Mouse (Mus musculus): ENCODE data around the gene Il2rb.

GRCm38 (mm10) chr15:78435681-78436080 is 59.4 kb downstream of the Il2rb start:
- TF ChIP-seq CTCF (conservative IDR thresholded peaks at IDR 0.05; ENCODE audit: low read length) = no peak
- TF ChIP-seq POU5F1 (IDR thresholded peaks at IDR 0.05; ENCODE audit: borderline replicate concordance, low read length) = no peak
- TF ChIP-seq NANOG (IDR thresholded peaks at IDR 0.05; ENCODE audit: borderline replicate concordance, low read length) = no peak

Measured in E14TG2a.4 (cell line).